Mouse (Mus musculus) c-Kit-negative CD71-positive TER-119-positive erythroid progenitor cells, embryonic 14.5 days (primary cell): ENCODE measurements around the gene Spata9.
"Not testable (repeated sequence)": the region's sequence is repeated elsewhere in the genome, so short reads cannot be mapped to it uniquely, and the experiment has no call there.

ENCODE experiments used
- DNase-seq: peaks from one replicate; pipeline ENCODE4 v3.0.0-alpha.2; 2013; ENCODE audit warnings: low read depth, low spot score

Spata9 gene

GRCm38 (mm10) chr13:75966850-75967249, at the start of gene Spata9:
Spata9 (plus strand) TSS chr13:75967150.
- no peak for DNase-seq

DNA sequence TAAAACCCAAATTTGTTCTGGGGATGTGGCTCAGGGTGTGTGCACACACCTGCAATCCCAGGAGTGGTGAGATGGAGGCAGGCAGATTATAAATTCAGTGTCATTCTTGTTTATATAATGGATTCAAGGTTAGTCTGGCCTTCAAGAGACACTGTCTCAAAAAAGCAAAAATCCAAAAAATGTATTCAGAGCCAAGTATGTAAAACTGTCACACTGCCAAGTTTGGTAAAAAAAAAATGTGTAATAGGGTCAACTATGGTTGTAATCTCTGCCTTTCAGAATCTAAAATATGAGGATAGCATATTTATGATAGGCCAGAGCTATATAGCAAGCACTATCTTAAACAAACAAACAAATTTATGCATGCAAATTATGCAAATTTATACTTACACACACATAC, 39.0 kb upstream of the Spata9 start:
- DNase-seq: no peak

DNA sequence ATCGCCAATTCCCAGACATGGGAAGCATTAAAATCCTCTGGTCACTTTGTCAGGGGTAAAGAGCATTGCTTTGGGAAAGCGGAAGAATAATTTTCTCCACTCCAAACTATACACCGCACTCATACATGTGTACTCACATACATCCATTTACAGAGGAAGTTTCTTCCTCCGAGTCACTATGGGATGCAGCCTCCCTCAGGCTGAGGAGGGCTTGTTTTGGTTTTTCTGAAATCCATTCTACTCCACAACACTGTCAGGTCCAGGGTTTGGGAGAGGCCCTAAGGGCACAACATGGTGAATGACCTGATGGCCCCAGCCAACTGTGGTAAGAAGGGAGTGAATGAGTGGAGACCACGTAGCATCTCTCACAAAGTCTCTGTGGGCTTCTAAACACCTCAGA, 37.9 kb upstream of the Spata9 start:
- not testable (repeated sequence) for DNase-seq

- no peak for DNase-seq
These were observed 36.9 kb upstream of the Spata9 start for GRCm38 (mm10) chr13:75930023-75930422.

- no peak for DNase-seq
These were observed 36.3 kb upstream of the Spata9 start for GRCm38 (mm10) chr13:75930660-75931059.

DNA sequence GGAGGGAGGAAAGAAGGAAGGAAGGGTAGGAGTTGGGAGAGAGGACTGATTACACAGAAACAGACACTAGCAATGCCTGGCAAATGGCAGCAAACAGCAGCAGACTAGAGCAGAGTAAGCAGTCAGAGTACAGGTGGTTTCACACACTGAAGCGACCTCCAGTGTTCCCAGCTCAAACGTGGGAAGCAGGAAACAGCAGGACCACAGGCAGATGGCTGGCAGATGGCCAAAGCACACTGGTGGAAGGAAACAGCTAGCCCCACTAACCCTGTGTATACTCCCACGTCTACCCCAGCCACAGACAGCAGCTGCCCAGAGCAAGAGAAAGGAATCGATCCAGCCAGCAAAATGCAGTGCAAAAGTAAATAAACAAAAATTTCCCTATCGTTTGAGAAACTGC, 35.9 kb upstream of the Spata9 start:
- no peak for DNase-seq

DNA sequence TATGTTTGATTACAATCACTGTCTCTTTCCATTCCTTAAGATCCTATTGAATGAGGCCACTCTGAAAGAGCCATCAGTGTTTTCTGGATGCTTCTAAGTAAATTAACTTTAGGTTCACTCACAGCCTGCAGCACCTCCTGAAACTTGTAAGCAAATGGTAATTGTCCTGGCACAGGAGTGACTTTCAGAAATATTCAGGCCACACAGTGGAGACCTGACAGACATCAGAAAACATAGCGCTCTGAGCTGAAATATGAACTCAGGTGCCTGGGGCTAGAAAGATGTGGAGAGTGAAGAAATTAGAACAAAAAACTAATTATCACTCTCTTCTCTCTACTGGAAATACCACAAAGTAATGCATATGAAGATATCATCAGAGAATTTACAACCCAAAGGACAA, 33.7 kb upstream of the Spata9 start:
- no peak for DNase-seq

DNA sequence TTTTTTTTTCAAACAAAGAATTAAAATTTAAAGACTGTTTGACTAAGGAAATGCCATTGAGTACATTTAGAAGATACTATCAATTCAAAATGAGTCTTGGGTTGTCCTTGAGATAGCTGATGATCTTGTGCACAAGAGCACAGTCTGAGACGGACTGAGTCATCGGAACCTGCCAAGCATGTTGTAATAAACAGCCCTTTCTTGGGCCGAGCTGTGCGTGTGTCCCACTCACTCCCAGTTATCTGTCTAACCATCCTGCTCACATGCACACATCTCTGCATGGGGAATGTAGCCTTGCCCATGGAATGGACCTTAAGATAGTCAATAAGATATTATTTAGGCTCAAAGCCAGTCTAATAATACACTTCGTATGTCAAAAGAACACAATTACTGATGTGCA, 28.1 kb upstream of the Spata9 start:
- DNase-seq: no peak

GRCm38 (mm10) chr13:75940791-75941517, 26.0 kb upstream of the Spata9 start:
- DNase-seq: no peak

- no peak for DNase-seq
These were observed 25.2 kb upstream of the Spata9 start for GRCm38 (mm10) chr13:75941518-75942295.

GRCm38 (mm10) chr13:75942731-75943130, 24.2 kb upstream of the Spata9 start:
- DNase-seq: no peak

DNA sequence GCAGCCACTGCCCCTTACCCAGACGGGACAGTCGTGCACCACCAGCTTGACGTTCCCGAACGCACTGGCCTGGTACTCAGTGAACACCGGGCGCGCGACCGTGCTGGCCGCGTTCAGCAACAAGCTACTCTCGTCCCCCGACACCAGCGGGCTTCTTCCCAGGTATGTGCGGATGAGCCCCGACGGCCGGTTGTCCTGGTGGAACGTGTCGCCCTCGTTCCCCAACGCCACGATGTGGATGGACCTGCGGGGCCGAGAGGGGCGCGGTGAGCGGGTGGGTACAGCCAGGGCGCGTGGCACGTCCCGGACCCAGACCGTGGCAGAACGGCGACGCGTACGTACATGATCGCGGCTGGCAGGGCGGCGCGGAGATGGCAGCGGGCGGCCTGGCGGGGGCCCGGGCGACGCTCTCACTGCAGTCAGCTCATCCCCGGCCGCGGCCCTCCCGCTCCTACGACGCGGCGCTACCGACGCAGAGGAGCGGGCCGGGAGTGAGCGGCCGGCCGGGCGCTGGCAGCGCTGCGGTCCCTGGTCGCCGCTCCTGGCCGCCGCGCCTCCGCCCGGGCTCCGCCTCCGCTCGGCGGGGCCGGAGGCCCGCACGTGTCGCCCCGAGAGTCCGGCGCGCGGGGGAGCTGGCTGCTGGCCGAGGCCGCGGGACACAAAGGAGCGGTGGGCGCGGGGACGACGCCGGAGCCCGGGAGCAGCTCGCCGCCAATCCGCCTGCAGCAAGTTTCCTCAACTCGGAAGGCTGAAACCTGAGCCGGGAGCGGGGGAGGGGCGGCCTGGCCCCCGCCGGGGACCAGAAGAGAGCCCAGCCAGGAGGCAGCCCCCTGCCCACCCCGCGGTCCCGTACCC, 23.5 kb upstream of the Spata9 start, which contains the start of gene Rhobtb3:
Gene Rhobtb3 (minus strand): TSS at position 737 of the 855 bp plus-strand sequence.
- DNase-seq: peak; percentile 35

DNA sequence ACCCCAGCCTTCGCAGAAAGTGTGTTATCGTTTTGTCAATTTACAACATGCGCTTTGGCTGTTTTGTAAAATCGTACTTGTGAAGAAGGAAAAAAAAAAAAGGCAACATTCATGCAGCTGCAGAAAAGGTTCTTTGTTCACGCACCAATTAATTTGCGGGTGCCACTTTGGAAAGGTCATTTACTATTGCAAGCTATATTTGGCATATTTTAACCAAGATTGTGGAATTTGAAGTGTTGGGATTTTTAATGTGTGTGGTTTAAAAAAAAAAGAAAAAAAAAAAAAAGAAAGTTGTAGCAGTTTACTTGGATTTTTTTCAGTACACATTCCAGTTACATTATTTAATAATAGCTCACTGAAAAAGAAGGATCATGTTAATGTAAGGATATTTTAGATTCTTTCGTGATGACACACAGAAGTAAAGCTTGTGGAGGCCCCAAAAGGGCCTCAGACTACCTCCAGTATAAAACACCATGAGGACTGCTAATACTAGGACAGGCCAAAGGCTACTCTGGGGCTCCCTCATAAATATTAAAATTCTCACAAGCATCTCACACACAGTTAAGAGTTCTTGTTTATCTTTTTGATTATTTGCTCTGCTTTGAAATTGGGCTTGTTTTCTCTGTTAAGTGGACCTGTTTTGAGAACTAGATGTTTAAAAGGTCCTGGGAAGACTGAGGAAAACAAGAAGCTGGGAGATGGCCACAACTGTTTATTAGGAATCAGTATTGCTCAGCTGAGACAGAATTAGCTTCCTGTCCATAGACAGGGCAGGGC, 22.7 kb upstream of the Spata9 start:
- no peak for DNase-seq

GRCm38 (mm10) chr13:75950295-75950694, 16.7 kb upstream of the Spata9 start:
- no peak for DNase-seq

DNA sequence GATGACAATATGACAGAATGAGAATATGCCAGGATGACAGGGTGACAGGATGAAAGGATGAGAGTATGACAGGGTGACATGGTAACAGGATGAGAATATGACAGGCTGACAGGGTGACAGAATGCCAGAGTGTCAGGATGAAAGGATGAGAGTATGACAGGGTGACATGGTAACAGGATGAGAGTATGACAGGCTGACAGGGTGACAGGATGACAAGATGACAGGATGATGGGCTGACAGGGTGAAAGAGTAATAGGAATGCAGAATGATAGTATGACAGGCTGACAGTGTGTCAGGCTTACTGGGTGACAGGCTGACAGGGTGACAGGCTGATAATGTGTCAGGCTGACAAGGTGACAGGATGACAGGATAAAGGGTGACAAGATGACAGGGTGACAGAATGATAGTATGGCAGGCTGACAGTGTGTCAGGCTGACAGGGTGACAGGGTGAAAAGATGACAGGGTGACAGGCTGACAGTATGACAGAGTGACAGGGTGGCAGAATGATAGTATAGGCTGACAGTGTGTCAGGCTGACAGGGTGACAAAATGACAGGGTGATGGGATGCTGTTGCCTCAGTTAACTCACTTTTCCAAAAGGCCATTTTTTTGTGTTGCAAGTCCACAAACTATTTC, 11.5 kb upstream of the Spata9 start:
- no peak for DNase-seq

- DNase-seq: no peak
These were observed 7.5 kb downstream of the Spata9 start for GRCm38 (mm10) chr13:75974481-75974880.

GRCm38 (mm10) chr13:75975629-75976028, 8.7 kb downstream of the Spata9 start:
- DNase-seq: no peak

DNA sequence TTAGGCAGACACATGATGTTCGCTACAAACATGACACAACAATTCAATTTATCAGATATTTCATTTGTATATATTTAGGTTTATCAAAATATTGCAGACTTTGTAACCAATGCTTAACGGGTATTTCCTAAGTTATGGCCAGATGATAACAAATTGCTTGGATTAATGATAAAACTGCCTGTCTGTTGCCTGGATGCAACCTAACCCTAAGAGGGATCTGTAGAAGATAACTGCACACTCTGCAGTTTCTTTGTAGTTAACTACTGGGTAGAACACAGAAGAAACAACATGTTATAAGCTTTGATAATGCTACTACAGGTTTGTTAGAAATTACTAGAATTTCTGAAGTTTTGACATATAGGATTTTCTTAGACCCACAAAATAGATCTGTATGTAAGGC, 9.3 kb downstream of the Spata9 start:
- no peak for DNase-seq

GRCm38 (mm10) chr13:75976649-75977048, 9.7 kb downstream of the Spata9 start:
- DNase-seq: no peak

GRCm38 (mm10) chr13:75981901-75982300, 15.0 kb downstream of the Spata9 start:
- DNase-seq: no peak

DNA sequence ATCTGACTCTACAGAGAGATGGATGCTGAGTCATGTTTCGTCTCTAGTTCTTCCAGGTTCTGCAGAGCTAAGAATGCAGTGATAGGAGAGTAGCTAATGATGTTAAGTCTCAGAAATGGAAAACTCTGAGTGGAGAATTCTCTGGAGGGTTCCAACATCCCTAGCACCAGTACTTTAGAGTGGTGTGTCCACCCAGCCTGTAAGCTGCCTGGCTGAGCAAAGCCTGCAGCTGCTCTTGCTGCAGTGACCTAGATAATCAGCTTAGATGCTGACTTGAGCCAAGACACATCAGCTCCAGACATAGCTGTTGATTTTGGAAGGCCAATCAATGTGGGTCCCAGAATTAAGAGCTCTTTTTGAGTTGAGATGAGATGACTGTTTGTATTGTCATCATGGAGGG, 21.1 kb downstream of the Spata9 start:
- DNase-seq: no peak
